Comparison of ENCODE assay signal across 12 mouse cellular contexts in genomic region chr6:139576261-139577014, GRCm38 (mm10). TPM values are rescaled to one million over a fixed set of nuclear protein-coding genes. Genes with fewer than 3 reads are reported as not detected.
A peak's percentile ranks its signal among the peaks of the same experiment; 100 is the strongest.
DNase-seq lines count a peak whose midpoint lies in the region; ATAC-seq and TF ChIP-seq lines count a peak whose summit lies in the region.
"Had no signal": no experiment of that assay in that cellular context is flagged by ENCODE, and none has a peak within 500 bp of the region (broad histone marks: within the 10 kb centered on the region; RNA-seq: fewer than 3 reads in every experiment).

No protein-coding gene starts in this region.

- no peak overlapping the region for H3K27ac ChIP-seq in heart, adult 2 months
- no peak overlapping the region for H3K27ac ChIP-seq in liver, postnatal 0 days (ENCODE audit: low read depth)
- no peak overlapping the region for H3K27ac ChIP-seq in liver, embryonic 11.5 days (ENCODE audit: low read depth, low read length)
- no peak overlapping the region for H3K27ac ChIP-seq in hindbrain, embryonic 16.5 days (ENCODE audit: low read depth, low read length)
- H3K27ac ChIP-seq: embryonic facial prominence, embryonic 12.5 days; macrophage had no signal

- TF ChIP-seq CTCF in heart, adult 2 months (IDR thresholded peaks at IDR 0.05), result 0 out of 2 replicates have a peak, but pooled peaks have one; percentile 3
- peak; percentile 34 for TF ChIP-seq CTCF in liver, postnatal 0 days (IDR thresholded peaks at IDR 0.05; ENCODE audit: low read depth)

- H3K4me2 ChIP-seq in liver, postnatal 0 days (ENCODE audit: low read depth, low read length), result peak overlapping the region; percentile 68
- H3K4me2 ChIP-seq in liver, embryonic 11.5 days, result no peak overlapping the region
- H3K4me2 ChIP-seq in hindbrain, embryonic 16.5 days (ENCODE audit: low read length), result no peak overlapping the region

- no peaks in the 10 kb centered on the region for H3K27me3 ChIP-seq in heart, adult 2 months (ENCODE audit: control insufficient read depth, insufficient read depth, low read length)
- H3K27me3 ChIP-seq in liver, postnatal 0 days (ENCODE audit: insufficient read depth, low read length), result no peaks in the 10 kb centered on the region
- no peaks in the 10 kb centered on the region for H3K27me3 ChIP-seq in liver, embryonic 11.5 days (replicated peaks; ENCODE audit: control insufficient read depth, insufficient read depth, low read length)
- no peaks in the 10 kb centered on the region for H3K27me3 ChIP-seq in hindbrain, embryonic 16.5 days (replicated peaks; ENCODE audit: control insufficient read depth, insufficient read depth, low read length)
- H3K27me3 ChIP-seq: embryonic facial prominence, embryonic 12.5 days had no signal

- no peak overlapping the region for H3K9ac ChIP-seq in heart, adult 2 months (ENCODE audit: low read depth, low read length)
- no peak overlapping the region for H3K9ac ChIP-seq in liver, postnatal 0 days (replicated peaks)
- H3K9ac ChIP-seq in liver, embryonic 11.5 days (ENCODE audit: low read depth, low read length), result no peak overlapping the region
- H3K9ac ChIP-seq in hindbrain, embryonic 16.5 days (ENCODE audit: low read depth, low read length), result no peak overlapping the region
- H3K9ac ChIP-seq: embryonic facial prominence, embryonic 12.5 days had no signal

- no peak for TF ChIP-seq POLR2A in heart, adult 2 months (IDR thresholded peaks at IDR 0.05; ENCODE audit: insufficient read depth, low read depth, low read length)

- ATAC-seq in liver, postnatal 0 days, result peak; percentile 47; the same call in 1 of the 2 replicates
- no peak for ATAC-seq in liver, embryonic 11.5 days (replicated peaks; ENCODE audit: low FRiP score)
- ATAC-seq in activated CD4-positive, CD25-positive, alpha-beta regulatory T cell, adult 4 months, result no peak
- ATAC-seq in hindbrain, embryonic 16.5 days, result no peak

- intact Hi-C loops in heart, adult 2 months (cut with DNase I), result no loop called here

- no peak overlapping the region for H3K4me3 ChIP-seq in heart, adult 2 months
- peak overlapping the region; percentile 32; the same call in 1 of the 2 replicates for H3K4me3 ChIP-seq in liver, postnatal 0 days (ENCODE audit: low read depth, low read length)
- no peak overlapping the region for H3K4me3 ChIP-seq in liver, embryonic 11.5 days (ENCODE audit: low read depth, low read length)
- no peak overlapping the region for H3K4me3 ChIP-seq in hindbrain, embryonic 16.5 days (ENCODE audit: low read length)
- H3K4me3 ChIP-seq: embryonic facial prominence, embryonic 12.5 days had no signal

- 29% methylated on average over 10 of the region's 10 CpGs for WGBS in heart, adult 2 months
- 51% methylated on average over 10 of the region's 10 CpGs for WGBS in liver, postnatal 0 days (ENCODE audit: insufficient replicate concordance)
- WGBS in liver, embryonic 11.5 days, result 61% methylated on average over 10 of the region's 10 CpGs
- 72% methylated on average over 10 of the region's 10 CpGs for WGBS in hindbrain, embryonic 16.5 days

- no peak for TF ChIP-seq EP300 in heart, adult 2 months (IDR thresholded peaks at IDR 0.05; ENCODE audit: insufficient read depth, low read depth, low read length)
- no peak for TF ChIP-seq EP300 in liver, postnatal 0 days (IDR thresholded peaks at IDR 0.05; ENCODE audit: low read depth)

- H3K36me3 ChIP-seq in heart, adult 2 months (ENCODE audit: control insufficient read depth, insufficient read depth, low read length), result no peaks in the 10 kb centered on the region
- H3K36me3 ChIP-seq in liver, postnatal 0 days (replicated peaks; ENCODE audit: insufficient read depth, low read length), result no peaks in the 10 kb centered on the region
- no peaks in the 10 kb centered on the region for H3K36me3 ChIP-seq in liver, embryonic 11.5 days (ENCODE audit: control insufficient read depth, insufficient read depth, low read length)
- no peaks in the 10 kb centered on the region for H3K36me3 ChIP-seq in hindbrain, embryonic 16.5 days (ENCODE audit: control insufficient read depth, insufficient read depth, low read length)
- H3K36me3 ChIP-seq: embryonic facial prominence, embryonic 12.5 days; G1E had no signal

- no peaks in the 10 kb centered on the region for H3K4me1 ChIP-seq in heart, adult 2 months (ENCODE audit: control insufficient read depth, insufficient read depth, low read length)
- no peaks in the 10 kb centered on the region for H3K4me1 ChIP-seq in liver, postnatal 0 days (ENCODE audit: insufficient read depth)
- H3K4me1 ChIP-seq in liver, embryonic 11.5 days (replicated peaks; ENCODE audit: control insufficient read depth, insufficient read depth, low read length), result no peaks in the 10 kb centered on the region
- no peaks in the 10 kb centered on the region for H3K4me1 ChIP-seq in hindbrain, embryonic 16.5 days (ENCODE audit: control insufficient read depth, insufficient read depth, low read depth, low read length)
- H3K4me1 ChIP-seq: embryonic facial prominence, embryonic 12.5 days had no signal

- no peaks in the 10 kb centered on the region for H3K9me3 ChIP-seq in liver, postnatal 0 days (ENCODE audit: low read length)
- no peaks in the 10 kb centered on the region for H3K9me3 ChIP-seq in liver, embryonic 11.5 days (ENCODE audit: control insufficient read depth, low read length)
- no peaks in the 10 kb centered on the region for H3K9me3 ChIP-seq in hindbrain, embryonic 16.5 days (ENCODE audit: control insufficient read depth, low read length)
- H3K9me3 ChIP-seq: embryonic facial prominence, embryonic 12.5 days had no signal

- H3K79me2 ChIP-seq in heart, adult 2 months (replicated peaks; ENCODE audit: control insufficient read depth, insufficient read depth, low read length), result no peaks in the 10 kb centered on the region

- no peak for DNase-seq in heart, adult 2 months
- DNase-seq in heart, adult 8-10 months (ENCODE audit: low spot score), result no peak
- peak; percentile 24 for DNase-seq in liver, postnatal 0 days
- no peak for DNase-seq in liver, embryonic 11.5 days (ENCODE audit: low spot score)
- peak; percentile 72 for DNase-seq in ZHBTc4 (ENCODE audit: low read depth, low spot score)
- DNase-seq in lung, postnatal 36 days, result peak; percentile 40
- DNase-seq: thymus, postnatal 36 days had no signal

RNA-seq across cellular contexts. Expression of gene Pik3c2g, which starts 10.6 kb away (rescaled TPM):
- total RNA-seq in heart, adult 2 months (2021), result not detected
- polyA plus RNA-seq in heart, adult 2 months (2012; rRNA removed), result 0.09 TPM in 1 of 2 replicates, not detected in the other
- 1 to 10 TPM in 1 of 4 experiments, under 1 TPM in 1, not detected in 2; 0.09 to 1.9 TPM for total RNA-seq in heart, adult 8-10 months (2022)
- polyA plus RNA-seq in liver, postnatal 0 days (2015; fragmentation: Nextera tagmentation; extraction: Ambion mirVana), result 5.6 and 5.8 TPM in 2 replicates
- 1.3 and 1.6 TPM in 2 replicates for polyA plus RNA-seq in liver, embryonic 11.5 days (2014; fragmentation: Nextera tagmentation; extraction: Ambion mirVana)
- polyA plus RNA-seq in activated CD4-positive, CD25-positive, alpha-beta regulatory T cell, adult 4 months (2017; shearing (Covaris generic)), result not detected
- 0.40 and 0.65 TPM in 2 replicates for polyA plus RNA-seq in hindbrain, embryonic 16.5 days (2015; fragmentation: Nextera tagmentation; extraction: Ambion mirVana)
- polyA plus RNA-seq: G1E, macrophage had no signal

Comparison
In these comparisons a context has a peak if more than half of its experiments do, and no peak if none do; other contexts are left out.
1. DNase-seq: peak in liver, postnatal 0 days (single experiment), ZHBTc4 (single experiment) and lung, postnatal 36 days (single experiment); none in heart, adult 2 months (0 of 2), heart, adult 8-10 months (single experiment) and liver, embryonic 11.5 days (single experiment).